Comparison of ENCODE assay signal across 8 mouse cellular contexts in the genomic region with DNA sequence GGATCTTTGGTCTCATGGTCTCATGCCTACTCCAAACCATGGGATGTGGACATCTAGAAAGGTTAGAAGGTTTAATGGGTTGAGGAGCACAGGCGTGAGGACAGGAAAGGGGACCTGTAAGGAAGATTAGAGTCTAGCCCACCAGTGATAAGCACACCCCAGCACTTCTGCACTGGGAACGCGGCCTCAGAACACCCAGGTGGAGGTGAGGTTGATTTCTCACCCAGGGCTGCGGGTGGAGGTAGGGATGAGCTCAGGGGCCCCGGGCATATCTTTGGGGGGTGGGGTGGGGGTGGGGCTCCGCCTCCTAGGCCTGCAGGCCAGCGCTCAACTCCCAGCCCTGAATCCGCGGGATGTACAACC. TPM values are rescaled to one million over a fixed set of nuclear protein-coding genes. Genes with fewer than 3 reads are reported as not detected.
A peak's percentile ranks its signal among the peaks of the same experiment; 100 is the strongest.
DNase-seq lines count a peak whose midpoint lies in the region; ATAC-seq and TF ChIP-seq lines count a peak whose summit lies in the region.

No protein-coding gene starts in this region.

- no peak for TF ChIP-seq POLR2A in testis, adult 2 months (IDR thresholded peaks at IDR 0.05; ENCODE audit: control insufficient read depth, low read depth, low read length)

- peaks cover 14% of the 10 kb centered on the region for H3K4me1 ChIP-seq in testis, adult 2 months (ENCODE audit: control insufficient read depth, insufficient read depth, low read length)
- peaks cover 51% of the 10 kb centered on the region for H3K4me1 ChIP-seq in liver, embryonic 11.5 days (replicated peaks; ENCODE audit: control insufficient read depth, insufficient read depth, low read length)
- H3K4me1 ChIP-seq in stomach, embryonic 16.5 days (ENCODE audit: control insufficient read depth, insufficient read depth, low read length), result peaks cover 21% of the 10 kb centered on the region

- no peak for DNase-seq in gastrocnemius, adult 2 months
- DNase-seq in gastrocnemius, postnatal 4 days (ENCODE audit: low spot score in 2 of 2), result no peak
- no peak for DNase-seq in testis, postnatal 10 days (ENCODE audit: low spot score)
- no peak for DNase-seq in liver, embryonic 11.5 days (ENCODE audit: low spot score)
- no peak for DNase-seq in adrenal gland, adult 2 months
- no peak for DNase-seq in layer of hippocampus, adult 9-11 months

- peak overlapping the region; percentile 81 for H3K4me3 ChIP-seq in gastrocnemius, adult 2 months
- H3K4me3 ChIP-seq in testis, adult 2 months (ENCODE audit: control insufficient read depth, low read depth, low read length), result peak overlapping the region; percentile 92
- H3K4me3 ChIP-seq in liver, embryonic 11.5 days (ENCODE audit: low read depth, low read length), result peak overlapping the region; percentile 82
- H3K4me3 ChIP-seq in stomach, embryonic 16.5 days (replicated peaks; ENCODE audit: low read length), result peak overlapping the region; percentile 76

- no peaks in the 10 kb centered on the region for H3K9me3 ChIP-seq in liver, embryonic 11.5 days (ENCODE audit: control insufficient read depth, low read length)
- no peaks in the 10 kb centered on the region for H3K9me3 ChIP-seq in stomach, embryonic 16.5 days (replicated peaks; ENCODE audit: control insufficient read depth, low read length)

- peak overlapping the region; percentile 76 for H3K9ac ChIP-seq in liver, embryonic 11.5 days (ENCODE audit: low read depth, low read length)
- H3K9ac ChIP-seq in stomach, embryonic 16.5 days (ENCODE audit: low read length), result peak overlapping the region; percentile 83

- H3K27ac ChIP-seq in gastrocnemius, adult 2 months, result peak overlapping the region; percentile 77
- no peak overlapping the region for H3K27ac ChIP-seq in testis, adult 2 months (ENCODE audit: control insufficient read depth, insufficient read depth, low read depth, low read length)
- H3K27ac ChIP-seq in liver, embryonic 11.5 days (ENCODE audit: low read depth, low read length), result peak overlapping the region; percentile 85
- peak overlapping the region; percentile 92 for H3K27ac ChIP-seq in stomach, embryonic 16.5 days (ENCODE audit: low read length)

- no peaks in the 10 kb centered on the region for H3K27me3 ChIP-seq in testis, adult 2 months (ENCODE audit: control insufficient read depth, insufficient read depth, low read length)
- H3K27me3 ChIP-seq in liver, embryonic 11.5 days (replicated peaks; ENCODE audit: control insufficient read depth, insufficient read depth, low read length), result no peaks in the 10 kb centered on the region
- H3K27me3 ChIP-seq in stomach, embryonic 16.5 days (ENCODE audit: control insufficient read depth, insufficient read depth, low read length), result no peaks in the 10 kb centered on the region

- TF ChIP-seq CTCF in gastrocnemius, adult 2 months (IDR thresholded peaks at IDR 0.05), result no peak
- TF ChIP-seq CTCF in testis, adult 2 months (IDR thresholded peaks at IDR 0.05; ENCODE audit: control insufficient read depth, insufficient read depth, insufficient replicate concordance, low read depth, low read length), result no peak

- under 1% methylated on average over 9 of the region's 9 CpGs for WGBS in liver, embryonic 11.5 days
- 2% methylated on average over 9 of the region's 9 CpGs for WGBS in stomach, embryonic 16.5 days

- peak overlapping the region; percentile 88 for H3K4me2 ChIP-seq in liver, embryonic 11.5 days
- peak overlapping the region; percentile 87 for H3K4me2 ChIP-seq in stomach, embryonic 16.5 days (ENCODE audit: low read depth, low read length)

- intact Hi-C loops in gastrocnemius, adult 2 months (cut with DNase I), result no loop called here

- ATAC-seq in liver, embryonic 11.5 days (replicated peaks; ENCODE audit: low FRiP score), result no peak
- no peak for ATAC-seq in stomach, embryonic 16.5 days (ENCODE audit: insufficient read depth, low FRiP score)

- H3K36me3 ChIP-seq in testis, adult 2 months (ENCODE audit: control insufficient read depth, insufficient read depth, low read length), result no peaks in the 10 kb centered on the region
- no peaks in the 10 kb centered on the region for H3K36me3 ChIP-seq in liver, embryonic 11.5 days (ENCODE audit: control insufficient read depth, insufficient read depth, low read length)
- H3K36me3 ChIP-seq in stomach, embryonic 16.5 days (ENCODE audit: control insufficient read depth, insufficient read depth, low read length), result no peaks in the 10 kb centered on the region

RNA-seq across cellular contexts. Expression of a gene that starts 0.5 kb away (rescaled TPM):
- total RNA-seq in gastrocnemius, adult 2 months (2021), result 1 to 10 TPM; 1.3 to 2.3 TPM
- 1 to 10 TPM; 6.8 to 8.6 TPM for total RNA-seq in gastrocnemius, postnatal 4 days (2021)
- 0.85 and 2.2 TPM in 2 replicates for polyA plus RNA-seq in testis, adult 2 months (2012; rRNA removed)
- polyA plus RNA-seq in liver, embryonic 11.5 days (2014; fragmentation: Nextera tagmentation; extraction: Ambion mirVana), result 20.0 and 20.1 TPM in 2 replicates
- 24.5 and 34.3 TPM in 2 replicates for polyA plus RNA-seq in stomach, embryonic 16.5 days (2015; fragmentation: Nextera tagmentation; extraction: Ambion mirVana)
- total RNA-seq in adrenal gland, adult 2 months (2021), result 1 to 10 TPM; 4.1 to 6.1 TPM
- 8.4 and 11.2 TPM in 2 replicates for polyA plus RNA-seq in adrenal gland, adult 2 months (2012; rRNA removed)

RNA-seq across cellular contexts. Expression of a gene that starts 21.7 kb away (rescaled TPM):
- not detected for total RNA-seq in gastrocnemius, adult 2 months (2021)
- total RNA-seq in gastrocnemius, postnatal 4 days (2021), result not detected
- polyA plus RNA-seq in testis, adult 2 months (2012; rRNA removed), result 0.05 and 0.06 TPM in 2 replicates
- polyA plus RNA-seq in liver, embryonic 11.5 days (2014; fragmentation: Nextera tagmentation; extraction: Ambion mirVana), result 0.09 TPM in 1 of 2 replicates, not detected in the other
- not detected in 2 replicates for polyA plus RNA-seq in stomach, embryonic 16.5 days (2015; fragmentation: Nextera tagmentation; extraction: Ambion mirVana)
- total RNA-seq in adrenal gland, adult 2 months (2021), result under 1 TPM in 1 of 2 experiments, not detected in 1; 0.78 TPM
- 0.19 and 0.20 TPM in 2 replicates for polyA plus RNA-seq in adrenal gland, adult 2 months (2012; rRNA removed)

RNA-seq across cellular contexts. Expression of a gene that starts 32.2 kb away (rescaled TPM):
- under 1 TPM in 1 of 2 experiments, not detected in 1; 0.17 TPM for total RNA-seq in gastrocnemius, adult 2 months (2021)
- under 1 TPM; 0.32 to 0.36 TPM for total RNA-seq in gastrocnemius, postnatal 4 days (2021)
- 0.11 and 0.14 TPM in 2 replicates for polyA plus RNA-seq in testis, adult 2 months (2012; rRNA removed)
- 0.62 and 0.70 TPM in 2 replicates for polyA plus RNA-seq in liver, embryonic 11.5 days (2014; fragmentation: Nextera tagmentation; extraction: Ambion mirVana)
- 2.1 and 2.5 TPM in 2 replicates for polyA plus RNA-seq in stomach, embryonic 16.5 days (2015; fragmentation: Nextera tagmentation; extraction: Ambion mirVana)
- total RNA-seq in adrenal gland, adult 2 months (2021), result 1 to 10 TPM in 1 of 2 experiments, under 1 TPM in 1; 0.17 to 5.7 TPM
- polyA plus RNA-seq in adrenal gland, adult 2 months (2012; rRNA removed), result 3.3 and 10.3 TPM in 2 replicates

RNA-seq across cellular contexts. Expression of a gene that starts 58.2 kb away (rescaled TPM):
- 1 to 10 TPM; 1.4 to 3.0 TPM for total RNA-seq in gastrocnemius, adult 2 months (2021)
- total RNA-seq in gastrocnemius, postnatal 4 days (2021), result 1 to 10 TPM; 7.0 to 7.1 TPM
- 98.0 and 110 TPM in 2 replicates for polyA plus RNA-seq in testis, adult 2 months (2012; rRNA removed)
- polyA plus RNA-seq in liver, embryonic 11.5 days (2014; fragmentation: Nextera tagmentation; extraction: Ambion mirVana), result 20.1 and 20.7 TPM in 2 replicates
- polyA plus RNA-seq in stomach, embryonic 16.5 days (2015; fragmentation: Nextera tagmentation; extraction: Ambion mirVana), result 10.9 and 11.4 TPM in 2 replicates
- total RNA-seq in adrenal gland, adult 2 months (2021), result 100 to 1,000 TPM; 140 to 146 TPM
- 136 and 180 TPM in 2 replicates for polyA plus RNA-seq in adrenal gland, adult 2 months (2012; rRNA removed)
